Mouse (Mus musculus) stomach, embryonic 15.5 days (tissue): ENCODE data around the gene Srl. TPM values are rescaled to one million over a fixed set of nuclear protein-coding genes. Genes with fewer than 3 reads are reported as not detected.

Experiments used
- ATAC-seq: fragments of 200-750 bp; cut with Nextera tagmentation; 2 replicates; pipeline ENCODE4 v1.8.0; 2017; ENCODE audit warnings: low read depth, moderate number of reproducible peaks, moderate TSS enrichment; ENCODE audit not compliant: insufficient read depth, low FRiP score
- H3K27ac ChIP-seq: fragments of 300-500 bp; sonication (generic); 2 replicates; pipeline ENCODE4 v1.5.1; 2015; ENCODE audit warnings: mild to moderate bottlenecking, inconsistent platforms
- H3K27me3 ChIP-seq: fragments of 300-500 bp; sonication (generic); replicated peaks from 2 replicates; pipeline ENCODE4 v1.6.1; 2015; ENCODE audit warnings: inconsistent platforms
- H3K36me3 ChIP-seq: fragments of 300-500 bp; sonication (generic); 2 replicates; pipeline ENCODE4 v1.6.1; 2015; ENCODE audit warnings: inconsistent platforms
- H3K4me1 ChIP-seq: fragments of 300-500 bp; sonication (generic); 2 replicates; pipeline ENCODE4 v1.6.1; 2015; ENCODE audit warnings: inconsistent platforms
- H3K4me2 ChIP-seq: fragments of 300-500 bp; sonication (generic); 2 replicates; pipeline ENCODE4 v1.6.1; 2015; ENCODE audit warnings: mild to moderate bottlenecking, inconsistent platforms
- H3K4me3 ChIP-seq: fragments of 300-500 bp; sonication (generic); replicated peaks from 2 replicates; pipeline ENCODE4 v1.5.1; 2015; ENCODE audit warnings: inconsistent platforms
- H3K9ac ChIP-seq: fragments of 300-500 bp; sonication (generic); 2 replicates; pipeline ENCODE4 v1.6.1; 2015; ENCODE audit warnings: inconsistent platforms
- H3K9me3 ChIP-seq: fragments of 300-500 bp; sonication (generic); 2 replicates; pipeline ENCODE4 v1.6.1; 2016; ENCODE audit warnings: inconsistent platforms
- WGBS: fragments of 180-500 bp; shearing (Covaris S2); methylation state at CpG from one replicate; pipeline ENCODE4 v1.1.7; 2015; 5-methylcytosine and 5-hydroxymethylcytosine counted together
- polyA plus RNA-seq: library from polyadenylated mRNA; unstranded; fragments of >200 nt; fragmentation: Nextera tagmentation; extraction: Ambion mirVana; gene quantifications from 2 replicates; pipeline ENCODE4 v1.2.1, GENCODE M21; 2015

The Srl gene
- polyA plus RNA-seq, 1 experiment from 2014 or later: 9.3 TPM

- H3K4me3 ChIP-seq: no peak overlapping the region
- peaks cover 45% of the 10 kb centered on the region for H3K4me1 ChIP-seq
- WGBS: 39% methylated on average over 13 of the region's 13 CpGs
- H3K27ac ChIP-seq: 0 out of 2 replicates have a peak overlapping the region, but pooled peaks have one; percentile 83
- H3K36me3 ChIP-seq: peaks cover 20% of the 10 kb centered on the region; the same call in 1 of the 2 replicates
- no peaks in the 10 kb centered on the region for H3K27me3 ChIP-seq
- peak; percentile 29; the same call in 1 of the 2 replicates for ATAC-seq
- no peak overlapping the region for H3K9ac ChIP-seq
- H3K9me3 ChIP-seq: no peaks in the 10 kb centered on the region
- H3K4me2 ChIP-seq: no peak overlapping the region
Observed at GRCm38 (mm10) chr16:4551056-4551455, 9.4 kb upstream of the Srl start.

GRCm38 (mm10) chr16:4548953-4549688, 7.5 kb upstream of the Srl start:
- peaks cover 27% of the 10 kb centered on the region; the same call in 1 of the 2 replicates for H3K36me3 ChIP-seq
- WGBS: 87% methylated on average over 18 of the region's 18 CpGs
- H3K4me1 ChIP-seq: peaks cover 30% of the 10 kb centered on the region
- no peaks in the 10 kb centered on the region for H3K27me3 ChIP-seq
- no peak overlapping the region for H3K9ac ChIP-seq
- no peaks in the 10 kb centered on the region for H3K9me3 ChIP-seq
- no peak overlapping the region for H3K4me3 ChIP-seq
- H3K4me2 ChIP-seq: no peak overlapping the region
- ATAC-seq: no peak
- H3K27ac ChIP-seq: peak overlapping the region; percentile 46; the same call in 1 of the 2 replicates

GRCm38 (mm10) chr16:4547611-4548010, 6.0 kb upstream of the Srl start:
- Histone ChIP-seq H3K4me3 (no peak overlapping the region), H3K27ac (no peak overlapping the region), H3K36me3 (peaks cover 27% of the 10 kb centered on the region; the same call in 1 of the 2 replicates), H3K9me3 (no peaks in the 10 kb centered on the region), H3K27me3 (no peaks in the 10 kb centered on the region), H3K4me2 (no peak overlapping the region), H3K4me1 (peaks cover 14% of the 10 kb centered on the region), H3K9ac (no peak overlapping the region)
- no peak for ATAC-seq
- 89% methylated on average over 5 of the region's 5 CpGs for WGBS

- H3K4me3 ChIP-seq: no peak overlapping the region
- peaks cover 7% of the 10 kb centered on the region; the same call in 1 of the 2 replicates for H3K4me1 ChIP-seq
- peaks cover 27% of the 10 kb centered on the region; the same call in 1 of the 2 replicates for H3K36me3 ChIP-seq
- WGBS: 89% methylated on average over 8 of the region's 8 CpGs
- no peak for ATAC-seq
- no peak overlapping the region for H3K9ac ChIP-seq
- no peak overlapping the region for H3K4me2 ChIP-seq
- no peak overlapping the region for H3K27ac ChIP-seq
- H3K27me3 ChIP-seq: no peaks in the 10 kb centered on the region
- no peaks in the 10 kb centered on the region for H3K9me3 ChIP-seq
Observed at GRCm38 (mm10) chr16:4546838-4547237, 5.2 kb upstream of the Srl start.

GRCm38 (mm10) chr16:4544845-4545244, 3.2 kb upstream of the Srl start:
- Histone ChIP-seq H3K4me1 (no peaks in the 10 kb centered on the region), H3K27ac (no peak overlapping the region), H3K36me3 (peaks cover 22% of the 10 kb centered on the region; the same call in 1 of the 2 replicates), H3K27me3 (no peaks in the 10 kb centered on the region), H3K9ac (no peak overlapping the region), H3K4me2 (no peak overlapping the region), H3K9me3 (no peaks in the 10 kb centered on the region), H3K4me3 (no peak overlapping the region)
- ATAC-seq: no peak
- WGBS: 72% methylated on average over 9 of the region's 9 CpGs

GRCm38 (mm10) chr16:4543266-4543665, 1.6 kb upstream of the Srl start:
- no peak for ATAC-seq
- Histone ChIP-seq H3K9me3 (no peaks in the 10 kb centered on the region), H3K4me3 (no peak overlapping the region), H3K27ac (no peak overlapping the region), H3K9ac (no peak overlapping the region), H3K4me1 (no peaks in the 10 kb centered on the region), H3K36me3 (peaks cover 14% of the 10 kb centered on the region; the same call in 1 of the 2 replicates), H3K4me2 (no peak overlapping the region), H3K27me3 (no peaks in the 10 kb centered on the region)
- 69% methylated on average over 3 of the region's 3 CpGs for WGBS

DNA sequence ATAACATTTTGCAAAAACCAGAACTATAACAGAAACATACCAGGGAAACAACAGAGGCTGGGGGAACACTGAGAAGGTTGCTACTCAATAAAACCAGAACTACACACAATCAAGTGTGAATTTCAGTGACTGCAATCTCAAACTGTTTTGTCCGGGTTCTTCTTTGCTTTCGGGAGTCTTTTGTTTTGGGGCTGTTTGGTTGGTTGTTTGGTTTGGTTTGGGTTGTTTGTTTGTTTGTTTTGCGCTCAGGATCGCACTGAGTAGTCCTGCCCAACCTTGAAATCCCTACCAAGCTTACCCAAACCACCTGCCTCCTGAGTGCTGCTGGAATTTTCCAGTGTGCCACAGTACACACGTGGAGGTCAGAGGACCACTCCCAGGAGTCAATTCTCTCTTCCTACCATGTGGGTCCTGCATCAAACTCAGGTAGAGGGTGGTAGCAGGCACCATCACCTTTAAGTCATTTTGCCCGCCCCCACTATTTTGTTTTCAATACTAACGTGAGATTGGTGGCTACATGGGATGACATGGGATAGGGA, 689 bp upstream of the Srl start:
- Histone ChIP-seq H3K27ac (peak overlapping the region; percentile 6; the same call in 1 of the 2 replicates), H3K9ac (no peak overlapping the region), H3K27me3 (no peaks in the 10 kb centered on the region), H3K4me3 (peak overlapping the region; percentile 48; the same call in 1 of the 2 replicates), H3K36me3 (peaks cover 12% of the 10 kb centered on the region; the same call in 1 of the 2 replicates), H3K9me3 (no peaks in the 10 kb centered on the region), H3K4me1 (no peaks in the 10 kb centered on the region), H3K4me2 (peak overlapping the region; percentile 36)
- 39% methylated on average over 7 of the region's 7 CpGs for WGBS
- ATAC-seq: no peak

GRCm38 (mm10) chr16:4541033-4541432, 583 bp downstream of the Srl start:
- Histone ChIP-seq H3K27ac (no peak overlapping the region), H3K36me3 (peaks cover 7% of the 10 kb centered on the region; the same call in 1 of the 2 replicates), H3K4me3 (peak overlapping the region; percentile 48), H3K9ac (no peak overlapping the region), H3K4me2 (peak overlapping the region; percentile 56), H3K9me3 (no peaks in the 10 kb centered on the region), H3K4me1 (no peaks in the 10 kb centered on the region), H3K27me3 (no peaks in the 10 kb centered on the region)
- WGBS: 61% methylated on average over 4 of the region's 4 CpGs
- no peak for ATAC-seq

- H3K9me3 ChIP-seq: no peaks in the 10 kb centered on the region
- no peak overlapping the region for H3K27ac ChIP-seq
- H3K36me3 ChIP-seq: peaks cover 4% of the 10 kb centered on the region; the same call in 1 of the 2 replicates
- no peak overlapping the region for H3K4me3 ChIP-seq
- no peaks in the 10 kb centered on the region for H3K4me1 ChIP-seq
- H3K9ac ChIP-seq: no peak overlapping the region
- 87% methylated on average over 12 of the region's 12 CpGs for WGBS
- no peak for ATAC-seq
- no peak overlapping the region for H3K4me2 ChIP-seq
- H3K27me3 ChIP-seq: no peaks in the 10 kb centered on the region
Observed at GRCm38 (mm10) chr16:4540064-4540775, 1.4 kb downstream of the Srl start.

DNA sequence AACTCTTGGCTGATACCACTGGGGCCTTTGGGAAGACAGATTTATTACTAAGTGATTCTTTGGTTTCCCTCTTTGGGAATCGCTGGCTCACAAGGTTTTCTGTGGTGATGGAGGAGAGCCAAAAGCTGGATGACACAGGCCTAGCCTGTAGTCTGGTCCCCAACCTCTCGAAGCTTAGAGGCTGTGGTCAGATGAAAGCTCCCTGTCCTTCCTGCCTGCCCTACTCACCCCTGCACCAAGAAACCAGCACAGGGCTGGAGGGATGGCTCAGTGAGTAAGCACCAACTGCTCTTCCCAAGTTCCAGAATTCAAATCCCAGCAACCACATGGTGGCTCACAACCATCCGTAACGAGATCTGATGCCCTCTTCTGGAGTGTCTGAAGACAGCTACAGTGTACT, 2.1 kb downstream of the Srl start:
- ATAC-seq: no peak
- no peaks in the 10 kb centered on the region for H3K4me1 ChIP-seq
- no peak overlapping the region for H3K9ac ChIP-seq
- H3K4me3 ChIP-seq: no peak overlapping the region
- H3K27ac ChIP-seq: no peak overlapping the region
- WGBS: 82% methylated on average over 4 of the region's 4 CpGs
- H3K27me3 ChIP-seq: no peaks in the 10 kb centered on the region
- H3K9me3 ChIP-seq: no peaks in the 10 kb centered on the region
- no peak overlapping the region for H3K4me2 ChIP-seq
- H3K36me3 ChIP-seq: no peaks in the 10 kb centered on the region

- Histone ChIP-seq H3K4me1 (no peaks in the 10 kb centered on the region), H3K9ac (no peak overlapping the region), H3K27me3 (no peaks in the 10 kb centered on the region), H3K27ac (no peak overlapping the region), H3K9me3 (no peaks in the 10 kb centered on the region), H3K36me3 (no peaks in the 10 kb centered on the region), H3K4me3 (no peak overlapping the region), H3K4me2 (no peak overlapping the region)
- WGBS: 43% methylated on average over 3 of the region's 3 CpGs
- ATAC-seq: no peak
Observed at GRCm38 (mm10) chr16:4537616-4538358, 3.8 kb downstream of the Srl start.
